Mouse (Mus musculus) hindbrain, embryonic 10.5 days (tissue): Measurements from ENCODE around the gene 4930404H24Rik. TPM values are rescaled to one million over a fixed set of nuclear protein-coding genes. Genes with fewer than 3 reads are reported as not detected.

ENCODE experiments used
- DNase-seq: peaks from one replicate; pipeline ENCODE4 v3.0.0-alpha.2; 2017; ENCODE audit warnings: low spot score
- H3K27ac ChIP-seq: fragments of 300-500 bp; sonication (generic); 2 replicates; pipeline ENCODE4 v1.5.1; 2016; ENCODE audit warnings: mild to moderate bottlenecking, moderate library complexity
- H3K27me3 ChIP-seq: fragments of 300-500 bp; sonication (generic); 2 replicates; pipeline ENCODE4 v1.6.1; 2016; ENCODE audit warnings: mild to moderate bottlenecking; ENCODE audit not compliant: poor library complexity, insufficient read depth, severe bottlenecking
- H3K36me3 ChIP-seq: fragments of 300-500 bp; sonication (generic); 2 replicates; pipeline ENCODE4 v1.6.1; 2016; ENCODE audit warnings: mild to moderate bottlenecking, moderate library complexity
- H3K4me1 ChIP-seq: fragments of 300-500 bp; sonication (generic); replicated peaks from 2 replicates; pipeline ENCODE4 v1.6.1; 2016; ENCODE audit warnings: mild to moderate bottlenecking
- H3K4me3 ChIP-seq: fragments of 300-500 bp; sonication (generic); 2 replicates; pipeline ENCODE4 v1.5.1; 2016; ENCODE audit warnings: mild to moderate bottlenecking, moderate library complexity
- H3K9me3 ChIP-seq: fragments of 300-500 bp; sonication (generic); 2 replicates; pipeline ENCODE4 v1.6.1; 2016; ENCODE audit warnings: mild to moderate bottlenecking, moderate library complexity
- WGBS: fragments of 180-500 bp; shearing (Covaris S2); methylation state at CpG from one replicate; pipeline ENCODE4 v1.1.7; 2016; 5-methylcytosine and 5-hydroxymethylcytosine counted together
- polyA plus RNA-seq: library from polyadenylated mRNA; unstranded; fragments of >200 nt; fragmentation: Nextera tagmentation; extraction: Ambion mirVana; gene quantifications from 2 replicates; pipeline ENCODE4 v1.2.1, GENCODE M21; 2016

4930404H24Rik gene
- polyA plus RNA-seq, 1 experiment from 2014 or later = not detected

GRCm38 (mm10) chr2:153520057-153520456 lies 27.5 kb downstream of the 4930404H24Rik start:
- peaks cover 86% of the 10 kb centered on the region for H3K4me1 ChIP-seq
- H3K36me3 ChIP-seq = no peaks in the 10 kb centered on the region
- H3K9me3 ChIP-seq = no peaks in the 10 kb centered on the region
- 74% methylated on average over 9 of the region's 9 CpGs for WGBS
- H3K27me3 ChIP-seq = peaks cover 34% of the 10 kb centered on the region
- no peak overlapping the region for H3K4me3 ChIP-seq
- DNase-seq = no peak
- H3K27ac ChIP-seq = peak overlapping the region; percentile 54

DNA sequence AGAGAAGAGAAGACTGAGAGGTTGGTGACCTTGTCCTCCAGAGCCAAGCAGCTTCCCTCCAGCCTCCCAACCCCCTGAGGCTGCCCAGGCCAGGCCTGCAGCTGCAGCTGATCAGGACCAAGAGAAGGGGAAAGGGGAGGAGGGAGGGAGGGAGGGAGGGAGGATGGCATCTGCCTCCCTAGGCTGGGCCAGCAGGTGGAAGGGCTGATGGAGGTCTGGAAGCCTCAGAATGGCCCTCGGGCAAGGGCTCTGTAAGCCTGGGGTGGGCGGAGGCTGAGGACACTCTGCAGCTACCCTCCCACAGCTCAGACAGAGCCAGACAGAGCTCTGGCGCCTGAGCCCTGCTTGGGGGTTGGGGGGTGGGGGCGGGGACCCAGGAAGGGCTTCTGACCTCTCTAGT lies 29.7 kb downstream of the 4930404H24Rik start:
- DNase-seq = peak; percentile 57
- Histone ChIP-seq H3K36me3 (no peaks in the 10 kb centered on the region), H3K4me1 (peaks cover 89% of the 10 kb centered on the region), H3K27ac (peak overlapping the region; percentile 74), H3K27me3 (peaks cover 51% of the 10 kb centered on the region), H3K4me3 (peak overlapping the region; percentile 16; the same call in 1 of the 2 replicates), H3K9me3 (no peaks in the 10 kb centered on the region)
- 16% methylated on average over 4 of the region's 4 CpGs for WGBS

GRCm38 (mm10) chr2:153523143-153523542 lies 30.6 kb downstream of the 4930404H24Rik start:
- Histone ChIP-seq H3K4me1 (peaks cover 95% of the 10 kb centered on the region), H3K27me3 (peaks cover 59% of the 10 kb centered on the region), H3K4me3 (no peak overlapping the region), H3K27ac (peak overlapping the region; percentile 74), H3K9me3 (no peaks in the 10 kb centered on the region), H3K36me3 (no peaks in the 10 kb centered on the region)
- 69% methylated on average over 9 of the region's 9 CpGs for WGBS
- DNase-seq = no peak

GRCm38 (mm10) chr2:153523656-153524055 lies 31.1 kb downstream of the 4930404H24Rik start:
- no peaks in the 10 kb centered on the region for H3K9me3 ChIP-seq
- H3K36me3 ChIP-seq = no peaks in the 10 kb centered on the region
- no peak overlapping the region for H3K4me3 ChIP-seq
- H3K4me1 ChIP-seq = peaks cover 95% of the 10 kb centered on the region
- peaks cover 59% of the 10 kb centered on the region for H3K27me3 ChIP-seq
- WGBS = 90% methylated on average over 12 of the region's 12 CpGs
- no peak for DNase-seq
- H3K27ac ChIP-seq = peak overlapping the region; percentile 74; the same call in 1 of the 2 replicates

GRCm38 (mm10) chr2:153524727-153525126 lies 32.1 kb downstream of the 4930404H24Rik start:
- Histone ChIP-seq H3K36me3 (no peaks in the 10 kb centered on the region), H3K9me3 (no peaks in the 10 kb centered on the region), H3K27me3 (peaks cover 59% of the 10 kb centered on the region), H3K4me3 (no peak overlapping the region), H3K27ac (peak overlapping the region; percentile 97), H3K4me1 (peaks cover 96% of the 10 kb centered on the region)
- 61% methylated on average over 2 of the region's 2 CpGs for WGBS
- no peak for DNase-seq

- Histone ChIP-seq H3K4me3 (peak overlapping the region; percentile 23), H3K27me3 (peaks cover 63% of the 10 kb centered on the region), H3K4me1 (peaks cover 96% of the 10 kb centered on the region), H3K27ac (peak overlapping the region; percentile 97), H3K9me3 (no peaks in the 10 kb centered on the region), H3K36me3 (no peaks in the 10 kb centered on the region)
- 12% methylated on average over 10 of the region's 10 CpGs for WGBS
- peak; percentile 46 for DNase-seq
These were observed 33.3 kb downstream of the 4930404H24Rik start for GRCm38 (mm10) chr2:153525906-153526311.

- DNase-seq = no peak
- H3K9me3 ChIP-seq = no peaks in the 10 kb centered on the region
- no peaks in the 10 kb centered on the region for H3K36me3 ChIP-seq
- H3K27ac ChIP-seq = peak overlapping the region; percentile 97
- H3K27me3 ChIP-seq = peaks cover 73% of the 10 kb centered on the region
- H3K4me3 ChIP-seq = peak overlapping the region; percentile 82
- whole genome bisulfite sequencing = 43% methylated on average over 9 of the region's 9 CpGs
- H3K4me1 ChIP-seq = peaks cover 85% of the 10 kb centered on the region
These were observed 34.4 kb downstream of the 4930404H24Rik start for GRCm38 (mm10) chr2:153526850-153527530.

DNA sequence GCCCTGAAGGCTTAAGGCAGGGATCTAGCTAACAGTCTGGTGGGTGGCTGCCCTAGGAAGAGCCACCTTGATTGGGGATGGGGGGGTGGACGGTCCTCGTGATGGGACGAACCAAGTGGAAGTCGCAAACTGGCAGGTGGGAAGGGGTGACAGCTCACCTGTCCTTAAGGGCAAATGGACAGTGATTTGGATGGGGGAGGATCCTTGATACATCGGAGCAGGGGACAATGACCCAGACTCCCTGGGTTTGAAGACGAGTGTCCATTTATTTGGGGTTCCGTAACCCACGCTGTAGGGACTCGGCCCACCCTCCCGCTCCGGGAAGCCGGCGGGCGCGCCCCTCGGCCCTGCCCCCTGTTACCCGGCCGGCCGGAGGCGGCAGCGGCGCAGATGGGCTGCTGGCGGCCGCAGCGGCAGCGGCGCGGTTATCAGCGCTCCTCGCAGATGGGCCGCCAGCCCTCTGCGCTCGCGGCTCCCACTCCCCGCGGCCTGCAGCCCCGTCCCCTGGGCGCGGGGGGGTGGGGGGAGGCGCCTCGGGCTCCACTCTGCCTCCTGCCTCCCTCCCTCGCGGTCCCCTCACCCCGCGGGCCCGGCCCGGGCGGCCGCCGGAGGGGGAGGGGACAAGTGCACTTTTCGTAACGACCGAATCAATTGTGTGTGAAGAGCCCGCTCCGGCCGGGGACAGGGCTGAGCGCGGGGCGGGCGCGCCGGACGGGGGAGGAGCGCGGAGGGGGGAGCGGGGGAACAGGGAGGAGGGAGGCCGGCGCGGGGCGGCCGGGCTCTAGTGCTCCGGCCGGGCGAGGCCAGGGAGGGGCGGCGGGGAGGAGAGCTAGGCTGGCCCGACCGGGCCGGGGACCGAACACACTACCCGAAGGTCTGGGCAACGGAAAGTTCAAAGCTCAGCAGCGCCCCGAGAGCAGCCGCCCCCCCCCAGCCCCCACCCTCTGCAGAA lies 35.3 kb downstream of the 4930404H24Rik start:
- H3K9me3 ChIP-seq = no peaks in the 10 kb centered on the region
- 1% methylated on average over 77 of the region's 85 CpGs for WGBS
- H3K27me3 ChIP-seq = peaks cover 76% of the 10 kb centered on the region
- DNase-seq = peak; percentile 81
- H3K4me3 ChIP-seq = peak overlapping the region; percentile 82
- H3K36me3 ChIP-seq = no peaks in the 10 kb centered on the region
- peak overlapping the region; percentile 97 for H3K27ac ChIP-seq
- H3K4me1 ChIP-seq = peaks cover 77% of the 10 kb centered on the region

DNA sequence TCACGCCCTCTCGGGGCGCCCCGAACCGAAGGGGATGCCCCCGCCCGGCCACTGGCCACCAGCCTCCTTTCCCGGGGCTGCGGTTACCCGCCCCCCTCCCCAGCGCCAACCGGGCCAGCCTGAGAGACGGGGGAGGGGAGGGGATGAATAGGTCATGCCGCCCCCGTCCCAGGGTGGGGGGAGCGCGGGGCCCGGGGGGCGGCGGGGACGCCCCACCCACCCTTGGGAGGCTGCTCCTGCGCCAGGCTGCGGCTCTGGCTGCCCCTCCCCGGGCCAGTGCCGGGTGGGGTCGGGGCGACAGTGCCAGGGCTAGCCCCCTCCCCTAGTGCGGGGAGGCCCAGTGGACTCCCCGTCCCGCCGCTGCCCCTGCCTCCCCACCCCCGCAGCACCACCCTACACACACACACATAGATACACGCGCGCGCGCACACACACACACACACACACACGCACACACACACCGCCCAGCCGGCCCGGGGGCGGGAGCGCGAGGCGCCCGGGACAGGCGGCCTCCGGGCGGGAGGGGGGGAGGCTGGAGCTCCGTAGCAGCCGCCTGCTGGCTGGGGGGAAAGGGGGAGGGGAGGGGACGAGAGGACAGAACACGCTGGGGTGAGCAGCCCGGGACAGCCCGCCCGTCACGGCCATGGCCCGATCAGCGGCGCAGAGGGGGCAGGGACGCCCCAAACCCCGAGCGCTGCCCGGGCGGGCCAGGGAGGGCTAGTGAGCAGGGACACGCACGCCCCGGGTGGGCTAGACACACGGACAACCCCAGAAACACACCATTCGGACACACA lies 36.2 kb downstream of the 4930404H24Rik start:
- H3K4me1 ChIP-seq = peaks cover 67% of the 10 kb centered on the region
- peak; percentile 76 for DNase-seq

DNA sequence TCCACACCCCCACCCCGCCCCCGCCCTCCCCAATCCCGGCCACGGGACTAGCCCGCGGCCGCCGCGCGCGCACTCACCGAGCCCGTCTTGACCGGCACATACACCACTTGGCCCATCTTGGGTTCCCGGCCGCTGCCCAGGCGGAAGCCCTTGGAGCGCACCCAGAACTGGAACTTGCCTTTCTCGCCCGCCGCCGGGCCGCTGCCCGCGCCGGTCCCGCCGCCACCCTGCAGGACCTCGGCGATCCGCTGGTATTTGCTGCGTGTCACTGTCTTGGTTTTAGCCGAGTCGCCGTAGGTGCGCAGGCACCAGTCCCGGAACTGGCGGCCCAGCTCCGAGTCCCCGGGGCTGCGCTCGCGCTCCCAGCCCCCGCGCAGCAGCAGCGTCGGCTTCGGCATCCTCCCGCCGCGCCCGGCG lies 36.8 kb downstream of the 4930404H24Rik start:
- no peaks in the 10 kb centered on the region for H3K36me3 ChIP-seq
- H3K27me3 ChIP-seq = peaks cover 64% of the 10 kb centered on the region
- peaks cover 61% of the 10 kb centered on the region for H3K4me1 ChIP-seq
- peak overlapping the region; percentile 97 for H3K27ac ChIP-seq
- H3K4me3 ChIP-seq = peak overlapping the region; percentile 82
- no peak for DNase-seq
- H3K9me3 ChIP-seq = no peaks in the 10 kb centered on the region
- WGBS = under 1% methylated on average over 53 of the region's 53 CpGs

More for the DNA sequence above, 36.2 kb downstream of the 4930404H24Rik start:
- H3K27ac ChIP-seq = peak overlapping the region; percentile 97
- H3K9me3 ChIP-seq = no peaks in the 10 kb centered on the region
- H3K4me3 ChIP-seq = peak overlapping the region; percentile 82
- under 1% methylated on average over 45 of the region's 70 CpGs for WGBS
- H3K27me3 ChIP-seq = peaks cover 67% of the 10 kb centered on the region
- no peaks in the 10 kb centered on the region for H3K36me3 ChIP-seq

GRCm38 (mm10) chr2:153529931-153530766 lies 37.6 kb downstream of the 4930404H24Rik start, which contains the start of gene Nol4l:
Gene Nol4l, minus strand, starts transcription at chr2:153529971.
- no peaks in the 10 kb centered on the region for H3K9me3 ChIP-seq
- H3K36me3 ChIP-seq = no peaks in the 10 kb centered on the region
- H3K27me3 ChIP-seq = peaks cover 57% of the 10 kb centered on the region
- peak; percentile 55 for DNase-seq
- 5% methylated on average over 69 of the region's 86 CpGs for WGBS
- peaks cover 54% of the 10 kb centered on the region for H3K4me1 ChIP-seq
- peak within 1 kb of the TSS; percentile 97 for H3K27ac ChIP-seq
- peak within 1 kb of the TSS; percentile 82 for H3K4me3 ChIP-seq
